Mouse (Mus musculus) liver, embryonic 14.5 days (tissue): Measurements from ENCODE around the gene Tstd1. TPM values are rescaled to one million over a fixed set of nuclear protein-coding genes. Genes with fewer than 3 reads are reported as not detected.

Experiments used
- ATAC-seq: fragments of 200-750 bp; cut with Nextera tagmentation; 2 replicates; pipeline ENCODE4 v1.8.0; 2017; ENCODE audit warnings: moderate number of reproducible peaks, mild to moderate bottlenecking, moderate library complexity; ENCODE audit not compliant: insufficient read depth
- DNase-seq, 3 experiments: peaks; one replicate each; pipeline ENCODE4 v3.0.0-alpha.2; 2012 to 2013; ENCODE audit warnings: low read depth in 3 of 3, low spot score in 3 of 3
- H3K27ac ChIP-seq: fragments of 300-500 bp; sonication (generic); 2 replicates; pipeline ENCODE4 v1.5.1; 2014; ENCODE audit warnings: moderate library complexity, mild to moderate bottlenecking, control low read depth, inconsistent platforms
- H3K27me3 ChIP-seq: fragments of 300-500 bp; sonication (generic); 2 replicates; pipeline ENCODE4 v1.6.1; 2014; ENCODE audit warnings: mild to moderate bottlenecking, low read length, moderate library complexity; ENCODE audit not compliant: control insufficient read depth, insufficient read depth
- H3K36me3 ChIP-seq: fragments of 300-500 bp; sonication (generic); replicated peaks from 2 replicates; pipeline ENCODE4 v1.6.1; 2014; ENCODE audit warnings: low read depth; ENCODE audit not compliant: control insufficient read depth, insufficient read depth
- H3K4me1 ChIP-seq, 2 experiments: fragments of 200-500 bp in 1 of 2; fragments of 300-500 bp in 1 of 2; sonication (generic) in 1 of 2; replicated peaks; 2 replicates each; pipeline ENCODE4 v1.6.1; 2012 to 2014; ENCODE audit warnings: antibody characterized with exemption in 1 of 2, inconsistent platforms in 1 of 2, low read length in 1 of 2; ENCODE audit not compliant: control insufficient read depth in 2 of 2, insufficient read depth in 2 of 2
- H3K4me2 ChIP-seq: fragments of 300-500 bp; sonication (generic); 2 replicates; pipeline ENCODE4 v1.6.1; 2014; ENCODE audit warnings: low read depth, mild to moderate bottlenecking, control low read depth, moderate library complexity
- H3K4me3 ChIP-seq, 2 experiments: fragments of 200-500 bp in 1 of 2; fragments of 300-500 bp in 1 of 2; sonication (generic) in 1 of 2; 2 replicates each; pipeline ENCODE4 v1.5.1; 2012 to 2014; ENCODE audit warnings: low read depth in 2 of 2, low read length in 2 of 2, mild to moderate bottlenecking in 2 of 2, control low read depth in 1 of 2, inconsistent platforms in 1 of 2, moderate library complexity in 1 of 2; ENCODE audit not compliant: insufficient read depth in 1 of 2
- H3K9ac ChIP-seq: fragments of 300-500 bp; sonication (generic); replicated peaks from 2 replicates; pipeline ENCODE4 v1.6.1; 2014; ENCODE audit warnings: mild to moderate bottlenecking, control low read depth, moderate library complexity
- H3K9me3 ChIP-seq: fragments of 300-500 bp; sonication (generic); 2 replicates; pipeline ENCODE4 v1.6.1; 2016; ENCODE audit warnings: low read length, mixed read lengths; ENCODE audit not compliant: control insufficient read depth
- CTCF ChIP-seq: IDR thresholded peaks from 2 replicates; pipeline ENCODE4 v1.5.1; 2016; ENCODE audit warnings: antibody characterized with exemption, low read depth, control low read depth
- EP300 ChIP-seq: IDR thresholded peaks from 2 replicates; pipeline ENCODE4 v1.6.1; 2016; ENCODE audit warnings: antibody characterized with exemption, low read depth
- WGBS: fragments of 180-500 bp; shearing (Covaris S2); extraction: QIAGEN DNeasy Blood & Tissue Kit; methylation state at CpG from one replicate; pipeline ENCODE4 v1.1.7; 2014; ENCODE audit not compliant: insufficient replicate concordance; 5-methylcytosine and 5-hydroxymethylcytosine counted together
- polyA plus RNA-seq, 2 experiments: library from polyadenylated mRNA; depleted of rRNA in 1 of 2; stranded (reverse) in 1 of 2; unstranded in 1 of 2; fragments of >200 nt; fragmentation: Nextera tagmentation in 1 of 2; extraction: Ambion mirVana in 1 of 2; gene quantifications; 2 replicates each; pipeline versions ENCODE4 v1.2.1 to v1.2.3; 2012 to 2014

The Tstd1 gene
- polyA plus RNA-seq, 2 experiments, result 0.19 to 0.90 TPM

- Histone ChIP-seq H3K4me2 (no peak overlapping the region), H3K4me3 (no peak overlapping the region), H3K27ac (no peak overlapping the region), H3K36me3 (no peaks in the 10 kb centered on the region), H3K4me1 (0 out of 4 replicates have a peak, but pooled peaks cover 0 to 7% of the 10 kb centered on the region in 2 experiments), H3K9me3 (no peaks in the 10 kb centered on the region), H3K9ac (no peak overlapping the region), H3K27me3 (no peaks in the 10 kb centered on the region)
- TF ChIP-seq CTCF, result no peak
- no peak for TF ChIP-seq EP300
- DNase-seq (no peak), ATAC-seq (no peak)
- WGBS, result 69% methylated on average over 1 of the region's 1 CpGs
Measured at GRCm38 (mm10) chr1:171457568-171457967, 38.9 kb downstream of the Tstd1 start.

- Histone ChIP-seq H3K36me3 (no peaks in the 10 kb centered on the region), H3K4me3 (no peak overlapping the region), H3K9ac (no peak overlapping the region), H3K27ac (no peak overlapping the region), H3K9me3 (no peaks in the 10 kb centered on the region), H3K4me1 (no peaks in the 10 kb centered on the region), H3K27me3 (no peaks in the 10 kb centered on the region), H3K4me2 (no peak overlapping the region)
- WGBS, result 71% methylated on average over 5 of the region's 5 CpGs
- ATAC-seq (no peak), DNase-seq (no peak)
- no peak for TF ChIP-seq EP300
- TF ChIP-seq CTCF, result no peak
Measured at GRCm38 (mm10) chr1:171459791-171460190, 41.1 kb downstream of the Tstd1 start.

- Histone ChIP-seq H3K4me2 (no peak overlapping the region), H3K27ac (no peak overlapping the region), H3K9me3 (no peaks in the 10 kb centered on the region), H3K27me3 (no peaks in the 10 kb centered on the region), H3K4me1 (no peaks in the 10 kb centered on the region), H3K9ac (no peak overlapping the region), H3K4me3 (no peak overlapping the region), H3K36me3 (no peaks in the 10 kb centered on the region)
- DNase-seq, result no peak
- no peak for ATAC-seq
- no peak for TF ChIP-seq CTCF
- TF ChIP-seq EP300, result no peak
- 74% methylated on average over 21 of the region's 22 CpGs for WGBS
Measured at GRCm38 (mm10) chr1:171460551-171461503, 42.2 kb downstream of the Tstd1 start.

GRCm38 (mm10) chr1:171463133-171463532 lies 44.5 kb downstream of the Tstd1 start:
- ATAC-seq, result no peak
- Histone ChIP-seq H3K4me3 (no peak overlapping the region), H3K9ac (no peak overlapping the region), H3K27ac (no peak overlapping the region), H3K27me3 (no peaks in the 10 kb centered on the region), H3K36me3 (no peaks in the 10 kb centered on the region), H3K4me1 (no peaks in the 10 kb centered on the region), H3K4me2 (no peak overlapping the region), H3K9me3 (no peaks in the 10 kb centered on the region)
- WGBS, result 65% methylated on average over 3 of the region's 3 CpGs
- TF ChIP-seq EP300 (no peak), CTCF (no peak)
- DNase-seq, result no peak

GRCm38 (mm10) chr1:171465749-171466412 lies 47.2 kb downstream of the Tstd1 start:
- TF ChIP-seq EP300, result no peak
- TF ChIP-seq CTCF, result no peak
- Histone ChIP-seq H3K4me2 (no peak overlapping the region), H3K27me3 (no peaks in the 10 kb centered on the region), H3K4me3 (no peak overlapping the region), H3K27ac (no peak overlapping the region), H3K4me1 (no peaks in the 10 kb centered on the region), H3K36me3 (no peaks in the 10 kb centered on the region), H3K9ac (no peak overlapping the region), H3K9me3 (no peaks in the 10 kb centered on the region)
- ATAC-seq, result no peak
- WGBS, result 62% methylated on average over 5 of the region's 5 CpGs
- DNase-seq, result no peak
